Comparison of ENCODE assay signal across 30 mouse cellular contexts in the genomic region with DNA sequence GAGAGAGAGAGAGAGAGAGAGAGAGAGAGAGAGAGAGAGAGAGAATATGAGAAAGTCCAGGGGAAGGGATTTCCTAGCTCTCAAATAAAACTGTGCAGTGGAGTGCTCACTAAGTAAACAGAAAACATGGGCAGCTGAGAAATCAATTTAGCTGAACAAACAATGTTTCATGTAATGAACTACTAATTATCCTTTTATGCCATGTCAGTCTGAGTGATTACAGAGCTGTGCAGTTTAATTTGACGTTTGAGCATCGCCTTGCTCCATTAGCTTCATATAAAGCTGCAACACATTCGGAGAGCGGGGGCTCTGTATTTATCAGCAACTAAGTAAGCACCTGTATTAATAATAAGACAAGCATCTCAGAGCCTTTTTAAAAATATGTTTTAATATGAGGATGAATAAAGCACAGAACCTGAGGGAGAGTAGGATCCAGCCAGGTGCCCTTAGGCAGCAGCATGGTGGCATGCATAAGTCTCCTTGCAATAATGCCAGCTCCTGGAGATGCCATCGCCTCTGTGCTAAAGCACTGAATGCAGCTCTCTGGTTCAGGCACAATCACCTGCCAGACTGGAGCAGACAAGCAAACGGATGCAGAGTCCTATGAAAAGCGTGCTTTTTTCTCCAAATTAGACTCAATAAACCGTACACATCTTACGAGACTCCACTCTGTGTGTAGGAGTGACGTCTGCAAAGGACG.
DNase-seq lines count a peak whose midpoint lies in the region; ATAC-seq and TF ChIP-seq lines count a peak whose summit lies in the region.
"Had no signal": no experiment of that assay in that cellular context is flagged by ENCODE, and none has a peak within 500 bp of the region (broad histone marks: within the 10 kb centered on the region; RNA-seq: fewer than 3 reads in every experiment).

No protein-coding gene starts in this region.

- no peak overlapping the region for H3K9ac ChIP-seq in forebrain, embryonic 13.5 days
- no peak overlapping the region for H3K9ac ChIP-seq in forebrain, embryonic 11.5 days (ENCODE audit: low read length)
- no peak overlapping the region for H3K9ac ChIP-seq in hindbrain, embryonic 14.5 days
- H3K9ac ChIP-seq in hindbrain, postnatal 0 days (replicated peaks; ENCODE audit: low read length), result no peak overlapping the region
- no peak overlapping the region for H3K9ac ChIP-seq in stomach, embryonic 16.5 days (ENCODE audit: low read length)
- no peak overlapping the region for H3K9ac ChIP-seq in stomach, postnatal 0 days (ENCODE audit: low read length)
- H3K9ac ChIP-seq: limb, embryonic 15.5 days; liver, embryonic 13.5 days had no signal

- peak; percentile 75 for ATAC-seq in forebrain, embryonic 13.5 days
- ATAC-seq in forebrain, embryonic 11.5 days (replicated peaks; ENCODE audit: low FRiP score), result no peak
- ATAC-seq in hindbrain, embryonic 14.5 days (ENCODE audit: low FRiP score), result peak; percentile 79; the same call in 1 of the 2 replicates
- no peak for ATAC-seq in hindbrain, postnatal 0 days
- ATAC-seq in stomach, embryonic 16.5 days (ENCODE audit: insufficient read depth, low FRiP score), result no peak
- no peak for ATAC-seq in stomach, postnatal 0 days (ENCODE audit: low FRiP score, low TSS enrichment)
- ATAC-seq: activated CD4-positive, CD25-positive, alpha-beta regulatory T cell, adult 4 months; intestine, postnatal 0 days; lung, postnatal 0 days had no signal

- H3K36me3 ChIP-seq in forebrain, embryonic 13.5 days (ENCODE audit: poor library complexity, severe bottlenecking), result no peaks in the 10 kb centered on the region
- H3K36me3 ChIP-seq in forebrain, embryonic 11.5 days (ENCODE audit: control insufficient read depth, insufficient read depth, low read length), result no peaks in the 10 kb centered on the region
- H3K36me3 ChIP-seq in hindbrain, embryonic 14.5 days (replicated peaks; ENCODE audit: control insufficient read depth, insufficient read depth), result no peaks in the 10 kb centered on the region
- no peaks in the 10 kb centered on the region for H3K36me3 ChIP-seq in hindbrain, postnatal 0 days (ENCODE audit: insufficient read depth, low read length)
- no peaks in the 10 kb centered on the region for H3K36me3 ChIP-seq in stomach, embryonic 16.5 days (ENCODE audit: control insufficient read depth, insufficient read depth, low read length)
- H3K36me3 ChIP-seq in stomach, postnatal 0 days (ENCODE audit: control insufficient read depth, insufficient read depth, low read length), result no peaks in the 10 kb centered on the region
- H3K36me3 ChIP-seq: limb, embryonic 10.5 days; limb, embryonic 15.5 days; liver, embryonic 13.5 days had no signal

- TF ChIP-seq CTCF in hindbrain, postnatal 0 days (IDR thresholded peaks at IDR 0.05; ENCODE audit: low read depth), result no peak
- no peak for TF ChIP-seq CTCF in stomach, postnatal 0 days (IDR thresholded peaks at IDR 0.05; ENCODE audit: low read depth)

- 42% methylated on average over 11 of the region's 11 CpGs for WGBS in forebrain, embryonic 13.5 days
- 78% methylated on average over 11 of the region's 11 CpGs for WGBS in forebrain, embryonic 11.5 days
- WGBS in hindbrain, embryonic 14.5 days, result 62% methylated on average over 11 of the region's 11 CpGs
- 70% methylated on average over 11 of the region's 11 CpGs for WGBS in hindbrain, postnatal 0 days
- WGBS in stomach, embryonic 16.5 days, result 62% methylated on average over 11 of the region's 11 CpGs
- WGBS in stomach, postnatal 0 days, result 58% methylated on average over 11 of the region's 11 CpGs

- no peaks in the 10 kb centered on the region for H3K9me3 ChIP-seq in forebrain, embryonic 13.5 days (replicated peaks)
- no peaks in the 10 kb centered on the region; the same call in 1 of the 2 replicates for H3K9me3 ChIP-seq in forebrain, embryonic 11.5 days (ENCODE audit: control insufficient read depth, low read length)
- no peaks in the 10 kb centered on the region for H3K9me3 ChIP-seq in hindbrain, embryonic 14.5 days (ENCODE audit: control insufficient read depth, low read length)
- H3K9me3 ChIP-seq in hindbrain, postnatal 0 days (ENCODE audit: low read length), result no peaks in the 10 kb centered on the region
- H3K9me3 ChIP-seq in stomach, embryonic 16.5 days (replicated peaks; ENCODE audit: control insufficient read depth, low read length), result no peaks in the 10 kb centered on the region
- no peaks in the 10 kb centered on the region for H3K9me3 ChIP-seq in stomach, postnatal 0 days (ENCODE audit: control insufficient read depth, low read length)
- H3K9me3 ChIP-seq: limb, embryonic 10.5 days; limb, embryonic 15.5 days; liver, embryonic 13.5 days had no signal

- DNase-seq in forebrain, embryonic 11.5 days (ENCODE audit: low spot score), result no peak
- peak; percentile 40 for DNase-seq in hindbrain, embryonic 14.5 days (ENCODE audit: low spot score)
- DNase-seq in hindbrain, postnatal 0 days (ENCODE audit: low spot score), result no peak
- DNase-seq in stomach, postnatal 0 days (ENCODE audit: low spot score), result no peak
- DNase-seq in gastrocnemius, adult 8-10 months (ENCODE audit: low spot score in 2 of 2), result no peak
- DNase-seq in urinary bladder, postnatal 14 days (ENCODE audit: low spot score), result no peak
- DNase-seq: adrenal gland, adult 2 months; adrenal gland, postnatal 36 days; cerebellum, adult 8-10 months; cerebellum, postnatal 25 days; gastrocnemius, postnatal 10 days; heart, postnatal 14 days; kidney, adult 9 months; kidney, postnatal 10 days; layer of hippocampus, adult 9-11 months; liver, embryonic 13.5 days; lung, adult 18-20 months; lung, postnatal 4 days; midbrain, embryonic 14.5 days; right cerebral cortex, postnatal 4 days; thymus, postnatal 4 days had no signal

- peak overlapping the region; percentile 20; the same call in 1 of the 2 replicates for H3K27ac ChIP-seq in forebrain, embryonic 13.5 days
- no peak overlapping the region for H3K27ac ChIP-seq in forebrain, embryonic 11.5 days (ENCODE audit: low read depth, low read length)
- H3K27ac ChIP-seq in hindbrain, embryonic 14.5 days, result no peak overlapping the region
- H3K27ac ChIP-seq in hindbrain, postnatal 0 days, result no peak overlapping the region
- peak overlapping the region; percentile 8; the same call in 1 of the 2 replicates for H3K27ac ChIP-seq in stomach, embryonic 16.5 days (ENCODE audit: low read length)
- H3K27ac ChIP-seq in stomach, postnatal 0 days (replicated peaks), result no peak overlapping the region
- H3K27ac ChIP-seq: limb, embryonic 10.5 days; limb, embryonic 15.5 days; liver, embryonic 13.5 days had no signal

- peak overlapping the region; percentile 1; the same call in 1 of the 2 replicates for H3K4me2 ChIP-seq in forebrain, embryonic 13.5 days
- H3K4me2 ChIP-seq in forebrain, embryonic 11.5 days (ENCODE audit: low read depth, low read length, severe bottlenecking), result no peak overlapping the region
- H3K4me2 ChIP-seq in hindbrain, embryonic 14.5 days (replicated peaks), result no peak overlapping the region
- no peak overlapping the region for H3K4me2 ChIP-seq in hindbrain, postnatal 0 days (ENCODE audit: low read depth, low read length)
- H3K4me2 ChIP-seq in stomach, embryonic 16.5 days (ENCODE audit: low read depth, low read length), result no peak overlapping the region
- no peak overlapping the region for H3K4me2 ChIP-seq in stomach, postnatal 0 days (replicated peaks; ENCODE audit: low read depth)
- H3K4me2 ChIP-seq: limb, embryonic 15.5 days; liver, embryonic 13.5 days had no signal

- H3K4me3 ChIP-seq in forebrain, embryonic 13.5 days, result no peak overlapping the region
- H3K4me3 ChIP-seq in forebrain, embryonic 11.5 days (ENCODE audit: low read depth, low read length), result no peak overlapping the region
- no peak overlapping the region for H3K4me3 ChIP-seq in hindbrain, embryonic 14.5 days (replicated peaks; ENCODE audit: low read length)
- no peak overlapping the region for H3K4me3 ChIP-seq in hindbrain, postnatal 0 days (ENCODE audit: low read length)
- no peak overlapping the region for H3K4me3 ChIP-seq in stomach, embryonic 16.5 days (replicated peaks; ENCODE audit: low read length)
- no peak overlapping the region for H3K4me3 ChIP-seq in stomach, postnatal 0 days (ENCODE audit: low read depth, low read length)
- H3K4me3 ChIP-seq: limb, embryonic 10.5 days; limb, embryonic 15.5 days; liver, embryonic 13.5 days; megakaryocyte, embryonic 14.5 days had no signal

- H3K4me1 ChIP-seq in forebrain, embryonic 13.5 days, result peaks cover 33% of the 10 kb centered on the region
- 0 out of 2 replicates have a peak, but pooled peaks cover 3% of the 10 kb centered on the region for H3K4me1 ChIP-seq in forebrain, embryonic 11.5 days (replicated peaks; ENCODE audit: control insufficient read depth, insufficient read depth, low read length)
- H3K4me1 ChIP-seq in hindbrain, embryonic 14.5 days (replicated peaks; ENCODE audit: control insufficient read depth, insufficient read depth, low read length), result no peaks in the 10 kb centered on the region
- no peaks in the 10 kb centered on the region for H3K4me1 ChIP-seq in hindbrain, postnatal 0 days (ENCODE audit: insufficient read depth, low read length)
- H3K4me1 ChIP-seq in stomach, embryonic 16.5 days (ENCODE audit: control insufficient read depth, insufficient read depth, low read length), result no peaks in the 10 kb centered on the region
- no peaks in the 10 kb centered on the region for H3K4me1 ChIP-seq in stomach, postnatal 0 days (replicated peaks; ENCODE audit: control insufficient read depth, insufficient read depth)
- H3K4me1 ChIP-seq: liver, embryonic 13.5 days; megakaryocyte, embryonic 14.5 days had no signal

- no peak for TF ChIP-seq EP300 in stomach, postnatal 0 days (optimal IDR thresholded peaks at IDR 0.05)

- H3K27me3 ChIP-seq in forebrain, embryonic 13.5 days, result no peaks in the 10 kb centered on the region
- H3K27me3 ChIP-seq in forebrain, embryonic 11.5 days (ENCODE audit: control insufficient read depth, insufficient read depth, low read length), result no peaks in the 10 kb centered on the region
- H3K27me3 ChIP-seq in hindbrain, embryonic 14.5 days (ENCODE audit: control insufficient read depth, insufficient read depth, low read length), result no peaks in the 10 kb centered on the region
- no peaks in the 10 kb centered on the region for H3K27me3 ChIP-seq in hindbrain, postnatal 0 days (ENCODE audit: insufficient read depth, low read length)
- H3K27me3 ChIP-seq in stomach, embryonic 16.5 days (ENCODE audit: control insufficient read depth, insufficient read depth, low read length), result no peaks in the 10 kb centered on the region
- no peaks in the 10 kb centered on the region for H3K27me3 ChIP-seq in stomach, postnatal 0 days (ENCODE audit: control insufficient read depth, insufficient read depth, low read length)
- H3K27me3 ChIP-seq: CH12.LX; limb, embryonic 15.5 days; liver, embryonic 13.5 days; megakaryocyte, embryonic 14.5 days had no signal

Comparison
In these comparisons a context has a peak if more than half of its experiments do, and no peak if none do; other contexts are left out.
1. ATAC-seq: peak in forebrain, embryonic 13.5 days (single experiment) and hindbrain, embryonic 14.5 days (single experiment); none in forebrain, embryonic 11.5 days (single experiment), hindbrain, postnatal 0 days (single experiment), stomach, embryonic 16.5 days (single experiment) and stomach, postnatal 0 days (single experiment).
2. H3K27ac ChIP-seq: peak in forebrain, embryonic 13.5 days (single experiment) and stomach, embryonic 16.5 days (single experiment); none in forebrain, embryonic 11.5 days (single experiment), hindbrain, embryonic 14.5 days (single experiment), hindbrain, postnatal 0 days (single experiment) and stomach, postnatal 0 days (single experiment).